Mouse (Mus musculus): ENCODE data around the gene Gm21863.
"Not testable (repeated sequence)": the region's sequence is repeated elsewhere in the genome, so short reads cannot be mapped to it uniquely, and the experiment has no call there.

Gm21863 gene

GRCm38 (mm10) chr12:19953869-19954555, at the start of gene Gm21863:
Gm21863 (plus strand) TSS chr12:19954505.
- not testable (repeated sequence) for DNase-seq (ENCODE audit: low read depth, low spot score)

GRCm38 (mm10) chr12:19928049-19928448, 26.3 kb upstream of the Gm21863 start:
- not testable (repeated sequence) for DNase-seq (ENCODE audit: low read depth, low spot score)

Measured in skeletal muscle tissue, adult 2 months (tissue).